Mouse (Mus musculus) CH12.LX (cell line): ENCODE measurements around the gene Thumpd2. TPM values are rescaled to one million over a fixed set of nuclear protein-coding genes. Genes with fewer than 3 reads are reported as not detected.

Experiments used
- DNase-seq: peaks from one replicate; pipeline ENCODE4 v3.0.0-alpha.2; 2013; ENCODE audit errors: extremely low read depth
- H3K27ac ChIP-seq: 2 replicates; pipeline ENCODE4 v1.5.1; 2012; ENCODE audit warnings: low read depth, mild to moderate bottlenecking, control low read depth, moderate library complexity; ENCODE audit not compliant: insufficient read depth
- H3K27me3 ChIP-seq: replicated peaks from 2 replicates; pipeline ENCODE3; 2012; ENCODE audit warnings: inconsistent platforms
- H3K36me3 ChIP-seq, 2 experiments: replicated peaks in 1 of 2; 2 replicates each; pipeline versions ENCODE3 to v1.6.1; 2012; ENCODE audit warnings: inconsistent platforms in 1 of 2, low read length in 1 of 2, mild to moderate bottlenecking in 1 of 2, mixed read lengths in 1 of 2, moderate library complexity in 1 of 2; ENCODE audit not compliant: control insufficient read depth in 1 of 2, insufficient read depth in 1 of 2
- H3K4me1 ChIP-seq, 2 experiments: 2 replicates each; pipeline ENCODE4 v1.6.1; 2012; ENCODE audit warnings: inconsistent platforms in 1 of 2, moderate library complexity in 1 of 2; ENCODE audit not compliant: insufficient read depth in 2 of 2, control insufficient read depth in 1 of 2
- H3K4me2 ChIP-seq: 2 replicates; pipeline ENCODE4 v1.6.1; 2012; ENCODE audit warnings: low read depth, mild to moderate bottlenecking, control low read depth; ENCODE audit not compliant: poor library complexity, insufficient read depth, severe bottlenecking
- H3K4me3 ChIP-seq, 3 experiments: fragments of 150-350 bp in 1 of 3; sonication (generic) in 1 of 3; replicated peaks in 1 of 3; 2 replicates each; pipeline versions ENCODE3 to v1.5.1; 2011 to 2012; ENCODE audit warnings: low read depth in 2 of 3, low read length in 2 of 3, mild to moderate bottlenecking in 2 of 3, moderate library complexity in 2 of 3, control low read depth in 1 of 3, improper control_type of control experiment in 1 of 3, inconsistent platforms in 1 of 3, mixed read lengths in 1 of 3; ENCODE audit not compliant: poor library complexity in 1 of 3
- H3K79me2 ChIP-seq: replicated peaks from 2 replicates; pipeline ENCODE4 v1.6.1; 2012; ENCODE audit warnings: mild to moderate bottlenecking, moderate library complexity; ENCODE audit not compliant: control insufficient read depth, poor library complexity, insufficient read depth, severe bottlenecking; ENCODE audit errors: extremely low read depth
- H3K9ac ChIP-seq: 2 replicates; pipeline ENCODE4 v1.6.1; 2012; ENCODE audit warnings: low read depth, mild to moderate bottlenecking, control low read depth, moderate library complexity; ENCODE audit not compliant: insufficient read depth
- H3K9me3 ChIP-seq: replicated peaks from 2 replicates; pipeline ENCODE3; 2012; ENCODE audit warnings: low read length, inconsistent platforms, mixed read lengths
- ELF1 ChIP-seq: IDR thresholded peaks from 2 replicates; pipeline ENCODE4 v1.6.1; 2014; ENCODE audit warnings: low read depth, mild to moderate bottlenecking, inconsistent platforms, low read length, improper control_type of control experiment
- PAX5 ChIP-seq: IDR thresholded peaks from 2 replicates; pipeline ENCODE4 v1.6.1; 2012; ENCODE audit warnings: low read length, inconsistent platforms, mixed read lengths
- dilution Hi-C: fragments of 300-500 bp; cut with MboI; formaldehyde crosslinking; loops from 2 replicates; pipeline ENCODE4 v1.14.3; 2020; ENCODE audit warnings: low sequenced_read_pairs; ENCODE audit not compliant: extremely low pct_unique_long_range_greater_than_20kb, extremely low pct_ligation_motif_present
- in situ Hi-C: fragments of 300-500 bp; cut with MboI; formaldehyde crosslinking; loops from 3 replicates; pipeline ENCODE4 v1.14.3; 2019; ENCODE audit warnings: low sequenced_read_pairs, low pct_ligation_motif_present, low pct_unique_long_range_greater_than_20kb, mixed read lengths
- polyA plus RNA-seq: library from polyadenylated mRNA; unstranded; fragments of >175 nt; gene quantifications from 2 replicates; pipeline ENCODE4 v1.2.1, GENCODE M21; 2012; ENCODE audit warnings: low read depth; ENCODE audit not compliant: insufficient read length
- total RNA-seq, 2 experiments: library from RNA; depleted of rRNA; stranded (reverse); fragments of 300-350 nt in 1 of 2; fragments of >200 nt in 1 of 2; gene quantifications; 2 replicates each; pipeline ENCODE4 v1.2.3; 2012 to 2014

Thumpd2 gene
- total and polyA plus RNA-seq, 3 experiments = 5.4 to 9.0 (median 7.6) TPM

DNA sequence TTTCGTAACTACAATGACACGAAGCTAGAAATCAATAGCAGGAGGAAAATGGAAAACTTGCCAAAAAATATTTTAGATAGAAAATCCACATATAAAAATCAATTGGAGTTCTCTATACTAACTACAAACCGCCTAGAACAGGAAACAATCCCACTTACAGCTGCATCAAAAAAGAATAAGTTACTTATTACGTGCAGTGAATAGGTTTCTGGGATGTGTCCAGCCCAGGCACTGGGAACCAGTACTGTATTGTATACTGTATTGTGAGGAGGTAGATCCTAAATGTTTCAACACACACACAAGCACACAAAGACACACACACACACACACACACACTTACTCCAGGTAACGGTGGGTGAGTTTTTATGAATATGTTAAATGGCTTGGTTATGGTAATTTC is 87.6 kb downstream of the Thumpd2 start:
- H3K4me2 ChIP-seq = no peak overlapping the region
- no peaks in the 10 kb centered on the region for H3K9me3 ChIP-seq
- in situ Hi-C loops (loop anchor here (25.0 kb wide), 1 partner anchor 340 kb away; no protein-coding TSS in a partner anchor), dilution Hi-C loops (no loop called here)
- TF ChIP-seq PAX5 (no peak), ELF1 (no peak)
- no peaks in the 10 kb centered on the region for H3K79me2 ChIP-seq
- no peak for DNase-seq
- no peak overlapping the region for H3K9ac ChIP-seq
- H3K4me1 ChIP-seq = no peaks in the 10 kb centered on the region
- no peak overlapping the region for H3K27ac ChIP-seq
- no peak overlapping the region for H3K4me3 ChIP-seq
- no peaks in the 10 kb centered on the region for H3K36me3 ChIP-seq
- H3K27me3 ChIP-seq = no peaks in the 10 kb centered on the region

Other genes starting within 250 kb of the Thumpd2 start
- not detected in 2 replicates for gene Tmem178, start 120.5 kb downstream of the Thumpd2 start, total RNA-seq (2012; rRNA removed)
- not detected in 2 replicates for gene Tmem178, start 120.5 kb downstream of the Thumpd2 start, total RNA-seq (2014; rRNA removed)
- gene Tmem178, start 120.5 kb downstream of the Thumpd2 start, polyA plus RNA-seq = not detected in 2 replicates